Mouse (Mus musculus) myocyte (in vitro differentiated cells): ENCODE measurements at regions not wholly inside any gene's neighbourhood (a gene's known extent, or its start where the extent isn't known, plus 50 kb on each side); places are given as distances from the start of the nearest gene placed in this dataset.

Source experiments
- MAX ChIP-seq: IDR thresholded peaks from one replicate; pipeline ENCODE4 v1.6.1; 2011; ENCODE audit warnings: low read depth, mild to moderate bottlenecking, control low read depth
- POLR2A ChIP-seq: IDR thresholded peaks from one replicate; pipeline ENCODE4 v1.6.1; 2011; ENCODE audit warnings: low read depth, mild to moderate bottlenecking, control low read depth, moderate library complexity; ENCODE audit not compliant: insufficient read length

- TF ChIP-seq MAX (no peak), POLR2A (no peak)
Measured at GRCm38 (mm10) chr1:56256839-56257490, 380.3 kb downstream of the Hsfy2 start.
